Mouse (Mus musculus): ENCODE measurements around the gene Aldh4a1.

Aldh4a1 gene

DNA sequence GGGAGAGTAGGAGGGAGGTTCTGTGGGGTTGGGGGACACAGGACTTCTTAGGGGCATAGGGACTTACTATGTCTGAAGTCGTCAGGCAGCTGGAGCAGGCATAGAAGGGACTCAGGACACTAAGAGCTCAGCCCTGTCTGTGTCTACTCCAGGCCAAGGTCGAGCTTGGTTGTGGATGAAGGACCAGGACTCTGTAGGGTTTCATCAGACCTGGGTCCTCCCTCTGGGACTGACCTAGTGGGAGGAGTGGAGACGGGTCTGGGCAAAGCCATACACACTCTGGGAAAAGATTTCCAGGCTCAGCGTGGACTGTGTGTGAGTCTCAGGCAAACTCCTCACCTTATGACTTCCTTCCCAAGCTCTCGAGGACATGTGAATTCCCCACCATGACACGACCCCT, 2.9 kb upstream of the Aldh4a1 start:
- no peak for DNase-seq (ENCODE audit: low read depth, low spot score)

DNA sequence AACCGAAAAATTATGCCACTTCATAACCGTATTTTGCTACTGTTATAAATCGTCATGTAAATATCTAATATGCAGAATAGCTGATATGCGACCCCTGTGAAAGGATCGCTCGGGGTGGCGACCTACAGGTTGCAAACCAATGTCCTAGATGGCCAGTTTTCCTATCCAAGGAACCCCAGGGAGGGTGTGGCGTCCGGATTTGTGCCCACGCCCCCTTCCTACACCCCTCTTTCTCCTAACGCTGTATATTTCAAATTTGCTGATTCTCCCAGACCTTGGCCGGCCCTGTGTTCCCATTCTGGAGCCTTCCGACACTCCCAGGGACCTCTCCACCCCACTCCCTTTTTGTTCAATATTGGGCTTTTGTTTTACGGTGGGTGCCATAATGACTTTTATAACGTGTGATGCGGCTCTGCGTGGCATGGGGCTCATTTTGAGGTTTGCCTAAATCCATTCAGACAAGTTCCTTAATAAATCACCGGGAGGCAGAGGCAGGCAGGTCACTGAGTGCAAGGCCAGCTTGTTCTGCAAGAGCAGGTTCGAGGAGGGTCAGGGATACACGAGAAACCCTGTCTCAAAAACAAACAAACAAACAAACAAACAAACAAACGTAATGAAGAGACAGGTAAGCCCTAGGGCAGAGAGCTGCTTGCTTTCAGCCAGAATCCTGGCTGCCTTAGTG, 909 bp downstream of the Aldh4a1 start:
- no peak for DNase-seq (ENCODE audit: low read depth, low spot score)

DNA sequence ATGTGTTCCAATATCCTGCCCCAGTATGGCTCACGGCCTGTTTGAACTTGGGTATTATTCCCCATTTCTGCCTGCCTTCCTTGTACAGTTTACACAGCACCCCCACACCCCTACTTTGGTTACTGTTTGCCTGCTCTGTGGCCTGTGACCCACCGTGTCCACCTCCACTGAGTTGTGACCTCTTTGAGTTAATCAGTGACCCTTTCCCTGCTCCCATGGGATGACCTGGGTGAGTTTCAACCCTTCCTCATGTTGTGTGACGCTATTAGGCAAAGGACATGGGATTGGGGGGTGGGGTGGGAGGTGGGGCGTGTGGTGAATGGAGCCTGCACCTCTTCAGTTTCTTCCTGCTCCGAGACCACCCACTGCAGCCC, 1.4 kb downstream of the Aldh4a1 start:
- no peak for DNase-seq (ENCODE audit: low read depth, low spot score)

DNA sequence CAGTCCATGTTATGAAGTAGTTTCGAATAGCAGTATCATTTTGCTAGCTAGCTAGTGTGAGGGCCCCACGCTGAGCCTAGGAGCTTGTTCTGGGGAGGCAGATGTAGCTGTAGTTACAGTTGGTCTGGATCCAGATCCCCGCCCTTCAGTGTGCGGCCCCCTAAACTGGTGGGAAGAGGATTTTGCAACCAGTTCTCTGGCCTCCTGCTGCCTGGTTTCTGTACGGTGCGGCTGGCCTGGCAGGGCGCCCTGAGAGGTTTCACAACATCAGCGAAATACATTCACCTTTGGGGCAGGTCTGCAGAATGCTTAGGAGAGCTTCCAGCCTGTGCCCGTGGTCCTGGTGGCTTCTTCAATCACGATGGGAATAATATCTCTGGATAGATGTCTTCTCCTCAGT, 2.0 kb downstream of the Aldh4a1 start:
- no peak for DNase-seq (ENCODE audit: low read depth, low spot score)

DNA sequence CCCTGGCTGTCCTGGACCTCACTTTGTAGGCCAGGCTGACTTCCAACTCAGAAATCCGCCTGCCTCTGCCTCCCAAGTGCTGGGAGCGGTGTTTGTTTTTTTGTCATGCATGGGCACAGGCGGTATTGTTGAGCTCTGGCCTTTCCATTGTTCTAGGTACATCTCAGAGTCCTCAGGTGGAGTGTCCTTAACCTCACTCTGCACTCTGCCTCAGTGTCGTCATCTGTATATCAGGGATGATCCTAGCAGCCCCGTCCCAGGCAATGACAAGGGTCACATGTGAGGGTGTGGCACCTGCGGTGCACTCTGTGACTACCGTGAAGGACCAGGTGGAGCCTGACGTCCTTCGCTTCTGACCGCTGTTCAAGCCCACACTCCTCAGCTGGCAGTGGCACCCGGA, 4.7 kb downstream of the Aldh4a1 start:
- peak; percentile 69 for DNase-seq (ENCODE audit: low read depth, low spot score)

DNA sequence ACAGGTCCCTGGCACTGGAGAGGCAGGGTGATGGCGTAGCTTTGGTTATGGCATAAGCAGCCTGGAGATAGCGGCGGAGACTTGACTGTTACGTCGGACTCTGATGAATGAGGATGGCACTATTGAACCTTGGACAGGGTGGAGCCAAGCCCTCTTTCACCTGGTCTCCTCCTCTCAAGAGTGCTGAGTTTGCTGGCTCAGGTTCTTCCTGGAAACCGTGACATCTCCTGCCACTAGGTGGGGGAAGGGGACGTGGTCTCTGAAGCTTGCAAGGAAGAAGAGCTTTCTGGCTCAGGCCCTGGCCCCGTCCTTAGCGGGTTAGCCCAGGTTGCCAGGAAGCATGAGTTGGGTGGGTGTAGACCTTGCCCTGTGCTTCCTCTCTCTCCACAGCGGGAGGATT, 7.5 kb downstream of the Aldh4a1 start:
- peak; percentile 74 for DNase-seq (ENCODE audit: low read depth, low spot score)

DNA sequence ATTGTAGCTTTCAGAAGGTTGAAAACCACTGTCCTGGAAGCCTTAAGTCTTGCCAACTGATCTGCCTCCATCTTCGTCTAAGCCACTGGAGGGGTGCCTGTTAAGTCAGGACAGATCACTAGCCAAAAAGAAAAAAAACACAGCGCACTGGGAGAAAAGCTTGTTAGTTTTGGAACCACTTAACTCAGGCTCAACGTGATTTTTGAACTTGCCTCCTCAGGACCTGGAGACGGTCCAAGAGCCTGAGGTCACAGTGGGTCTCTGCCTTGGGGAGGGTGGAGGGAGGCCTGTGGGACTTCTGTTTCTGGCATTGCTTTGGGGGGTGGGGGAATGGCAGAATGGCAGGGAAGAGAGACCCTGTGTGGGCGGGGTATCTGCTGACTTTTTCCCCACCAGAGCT, 8.5 kb downstream of the Aldh4a1 start:
- no peak for DNase-seq (ENCODE audit: low read depth, low spot score)

DNA sequence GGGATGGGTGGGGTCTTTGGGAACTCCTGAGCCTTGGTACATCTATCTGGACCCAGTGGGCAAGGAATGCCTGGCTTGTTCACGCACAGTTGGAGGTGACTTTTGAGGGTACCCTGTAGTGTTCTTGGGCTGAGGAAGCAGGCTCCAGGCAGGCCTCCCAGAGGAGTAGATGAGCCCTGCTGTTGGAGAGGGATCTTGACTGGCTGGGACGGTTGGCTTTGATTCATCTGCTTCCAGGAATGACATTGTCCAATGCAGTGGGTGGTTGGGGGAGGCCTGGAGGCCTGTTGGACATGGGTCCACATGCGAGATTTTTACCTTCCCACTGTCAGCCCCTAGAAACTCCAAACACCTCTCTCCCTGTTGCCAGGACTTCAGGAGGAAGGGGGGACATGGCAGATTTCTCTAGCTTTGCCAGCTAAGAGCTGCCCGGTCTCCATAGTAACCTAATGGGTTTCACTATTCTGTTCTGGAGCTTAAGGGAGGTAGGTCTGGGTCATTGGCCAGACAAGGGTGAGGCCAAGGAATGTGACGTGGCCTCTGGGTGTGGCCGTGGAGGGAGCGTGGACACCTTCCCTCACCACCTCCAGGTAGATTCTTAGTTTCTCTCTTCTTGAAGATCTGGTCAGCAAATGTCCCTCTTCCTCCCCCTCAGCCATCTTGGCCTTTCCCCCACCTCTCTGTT, 9.0 kb downstream of the Aldh4a1 start:
- no peak for DNase-seq (ENCODE audit: low read depth, low spot score)

DNA sequence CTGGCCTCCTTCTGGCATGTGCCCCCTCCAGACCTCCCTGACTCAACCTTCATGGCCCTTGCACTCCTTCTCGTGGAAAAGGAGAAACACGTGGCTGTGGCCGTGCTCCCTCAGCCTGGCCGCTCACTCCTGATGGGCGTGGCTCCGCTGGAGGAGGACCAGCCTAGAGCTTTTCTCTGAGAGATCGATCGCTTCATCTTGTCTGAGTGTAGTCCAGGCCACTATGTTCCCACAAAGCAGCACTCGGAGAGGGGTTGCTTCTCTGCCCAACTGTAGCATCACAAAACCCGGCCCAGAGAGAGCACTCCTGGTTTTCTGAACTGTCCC, 9.6 kb downstream of the Aldh4a1 start:
- no peak for DNase-seq (ENCODE audit: low read depth, low spot score)

DNA sequence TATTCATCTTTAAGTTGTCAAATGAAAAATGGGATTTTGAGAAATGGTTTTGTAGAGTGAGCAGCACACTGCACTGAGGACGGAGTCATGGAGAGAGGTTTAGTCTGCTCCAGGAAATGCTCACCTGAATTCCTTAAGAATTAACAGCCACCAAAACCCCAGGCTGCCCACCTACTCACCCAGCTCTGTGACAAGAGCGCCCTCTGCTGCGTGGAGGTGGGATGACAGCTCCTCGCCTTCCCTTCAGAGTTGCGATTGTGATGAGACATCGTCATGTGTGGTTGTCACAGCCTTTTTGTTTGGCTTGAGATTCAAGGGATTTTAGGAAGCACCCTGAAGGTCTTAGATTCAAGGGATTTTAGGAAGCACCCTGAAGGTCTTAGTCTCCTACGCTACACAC, 13.7 kb downstream of the Aldh4a1 start:
- peak; percentile 79 for DNase-seq (ENCODE audit: low read depth, low spot score)

DNA sequence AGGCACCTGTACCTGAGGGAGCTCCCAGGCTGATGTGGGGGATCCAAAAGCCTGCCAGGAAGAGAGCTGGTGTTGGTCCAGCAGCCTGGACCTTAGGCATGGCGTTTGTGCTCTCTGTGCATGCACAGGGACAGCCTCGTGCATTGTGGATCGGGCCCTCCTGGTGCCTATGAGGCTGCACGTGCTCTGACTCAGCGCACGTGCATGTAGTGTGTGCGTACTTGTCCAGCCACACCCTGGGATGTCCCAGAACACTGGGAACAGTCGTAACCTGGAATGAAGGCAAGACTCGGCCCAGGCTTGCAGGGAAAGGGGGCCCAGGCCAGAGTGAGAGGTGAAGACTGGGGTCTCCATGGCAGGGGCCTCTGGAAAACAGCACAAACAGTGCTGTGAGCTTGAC, 15.2 kb downstream of the Aldh4a1 start:
- no peak for DNase-seq (ENCODE audit: low read depth, low spot score)

DNA sequence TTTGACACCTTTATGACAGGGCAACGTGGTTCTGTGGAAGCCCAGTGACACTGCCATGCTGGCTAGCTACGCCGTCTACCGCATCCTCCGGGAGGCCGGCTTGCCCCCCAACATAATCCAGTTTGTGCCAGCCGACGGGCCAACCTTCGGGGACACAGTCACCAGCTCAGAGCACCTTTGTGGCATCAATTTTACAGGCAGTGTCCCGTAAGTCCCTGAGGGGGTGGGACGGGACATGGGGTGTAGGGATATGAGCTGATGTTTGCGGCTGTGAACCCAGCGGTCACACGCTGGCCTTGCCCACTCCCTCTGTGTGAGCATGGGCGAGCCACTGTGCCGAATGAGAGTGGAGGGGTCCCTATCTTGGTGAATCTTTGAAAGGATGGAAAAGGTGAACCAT, 15.7 kb downstream of the Aldh4a1 start:
- DNase-seq (ENCODE audit: low read depth, low spot score) = no peak

DNA sequence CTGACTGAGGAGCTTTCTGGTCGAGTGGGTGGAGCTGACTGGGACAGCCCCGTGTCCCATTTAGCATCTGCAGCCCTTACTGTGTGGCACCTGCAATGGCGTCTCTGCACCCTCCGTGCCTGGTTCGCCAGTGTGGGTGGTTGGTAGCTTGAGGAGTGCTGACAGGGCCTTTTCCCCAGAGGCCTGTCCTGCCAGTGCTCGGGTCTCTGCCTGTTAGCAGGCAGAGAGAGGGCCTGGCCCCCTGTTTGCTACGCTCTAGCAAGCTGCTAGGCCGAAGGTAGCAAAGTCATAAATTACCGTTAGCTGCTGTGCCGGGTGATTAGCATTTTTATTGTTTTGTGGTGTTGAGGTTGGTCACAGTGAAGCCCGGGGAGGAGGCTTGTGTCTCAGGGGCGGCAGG, 17.1 kb downstream of the Aldh4a1 start:
- DNase-seq (ENCODE audit: low read depth, low spot score) = peak; percentile 39

DNA sequence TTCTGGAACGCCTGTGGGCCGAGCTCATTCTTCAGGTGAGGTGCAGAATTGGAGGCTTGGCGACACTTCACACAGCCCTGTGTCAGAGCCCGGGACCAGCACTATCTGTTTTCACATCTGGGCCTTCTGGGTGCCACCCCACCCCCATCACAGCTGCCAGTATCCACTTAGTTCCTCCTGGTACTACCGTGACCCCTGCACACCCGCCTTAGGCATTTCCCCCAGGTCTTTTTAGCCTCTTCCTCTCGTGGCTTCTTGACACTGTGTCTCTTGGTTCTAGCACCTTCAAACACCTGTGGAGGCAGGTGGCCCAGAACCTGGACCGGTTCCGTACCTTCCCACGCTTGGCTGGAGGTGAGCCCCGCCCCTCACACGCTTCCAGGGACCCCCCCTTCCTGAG, 17.7 kb downstream of the Aldh4a1 start:
- DNase-seq (ENCODE audit: low read depth, low spot score) = no peak

DNA sequence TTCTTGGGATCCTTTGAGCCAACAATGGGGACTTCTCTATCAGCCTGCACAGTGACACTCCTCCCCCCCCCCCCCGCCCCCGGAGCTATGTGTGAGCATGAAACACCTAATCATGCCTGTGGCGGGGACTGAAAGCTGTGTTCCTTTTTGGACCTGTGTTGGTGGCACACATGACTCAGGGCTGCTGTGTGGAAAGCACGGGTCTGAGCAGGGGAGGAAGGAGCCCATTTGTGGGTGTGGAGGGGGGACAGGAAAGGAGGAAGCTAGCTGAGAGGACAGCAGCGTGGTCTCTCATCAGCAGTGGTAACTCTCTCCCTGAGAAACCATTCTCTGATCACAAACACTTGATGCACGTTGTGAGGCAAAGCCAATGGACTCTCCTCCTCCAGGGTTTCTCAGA, 18.1 kb downstream of the Aldh4a1 start:
- no peak for DNase-seq (ENCODE audit: low read depth, low spot score)

DNA sequence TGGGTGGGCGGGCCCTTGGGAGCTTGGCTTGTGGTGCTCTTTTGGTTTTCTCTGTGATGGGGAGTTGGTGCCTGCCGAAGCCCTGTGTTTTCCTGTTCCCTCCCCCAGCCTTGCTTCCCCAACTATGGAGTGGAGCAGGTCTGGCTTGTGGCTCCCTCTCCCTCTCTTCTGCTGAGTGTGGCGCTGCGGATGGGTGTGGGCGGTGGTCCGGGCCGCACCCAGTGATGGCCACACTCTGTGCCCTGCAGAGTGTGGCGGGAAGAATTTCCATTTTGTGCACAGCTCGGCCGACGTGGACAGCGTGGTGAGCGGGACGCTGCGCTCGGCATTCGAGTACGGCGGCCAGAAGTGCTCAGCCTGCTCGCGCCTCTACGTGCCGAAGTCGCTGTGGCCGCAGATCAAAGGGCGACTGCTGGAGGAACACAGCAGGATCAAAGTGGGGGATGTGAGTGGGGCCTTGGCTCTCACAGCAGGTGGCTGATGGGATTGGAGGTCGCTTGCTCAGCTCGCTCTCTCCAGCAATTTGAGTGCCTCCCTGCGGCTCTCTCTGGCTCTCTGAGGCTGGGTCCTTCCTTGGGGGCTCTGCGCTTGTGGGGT, 19.3 kb downstream of the Aldh4a1 start:
- DNase-seq (ENCODE audit: low read depth, low spot score) = peak; percentile 97

DNA sequence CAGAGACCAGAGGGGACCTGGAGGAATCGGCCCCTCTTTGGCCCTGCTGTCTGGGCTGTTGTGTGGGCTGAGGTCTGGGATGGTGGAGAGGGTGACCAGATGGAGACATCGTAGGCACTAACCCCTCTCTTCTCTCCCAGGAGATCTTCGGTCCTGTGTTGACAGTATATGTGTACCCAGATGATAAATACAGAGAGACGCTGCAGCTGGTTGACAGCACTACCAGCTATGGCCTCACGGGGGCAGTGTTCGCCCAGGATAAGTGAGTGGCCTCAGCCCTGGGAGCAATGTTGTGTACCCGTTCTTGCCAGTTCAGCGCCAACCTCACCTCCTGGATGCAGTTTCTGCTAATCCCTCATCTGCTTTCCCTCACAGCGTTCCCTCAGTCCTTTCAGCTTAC, 21.3 kb downstream of the Aldh4a1 start:
- DNase-seq (ENCODE audit: low read depth, low spot score) = peak; percentile 85

DNA sequence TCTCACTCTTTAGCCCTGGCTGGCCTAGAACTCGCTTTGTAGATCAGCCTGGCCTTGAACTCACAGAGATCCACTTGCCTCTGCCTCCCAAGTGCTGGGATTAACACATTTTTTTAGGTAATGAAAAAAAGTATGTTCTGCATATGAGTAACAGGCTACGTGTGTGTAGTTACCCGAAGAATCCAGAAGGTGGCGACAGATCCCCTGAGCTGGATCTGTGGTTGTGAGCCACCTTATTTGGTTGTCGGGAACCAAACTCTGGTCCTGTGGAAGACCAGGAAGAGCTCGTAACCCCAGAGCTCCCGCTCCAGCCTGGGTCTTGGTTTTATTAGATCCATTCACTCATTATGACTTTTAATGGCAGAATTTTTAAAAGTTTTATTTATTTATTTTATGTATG, 24.2 kb downstream of the Aldh4a1 start:
- peak; percentile 81 for DNase-seq (ENCODE audit: low read depth, low spot score)

DNA sequence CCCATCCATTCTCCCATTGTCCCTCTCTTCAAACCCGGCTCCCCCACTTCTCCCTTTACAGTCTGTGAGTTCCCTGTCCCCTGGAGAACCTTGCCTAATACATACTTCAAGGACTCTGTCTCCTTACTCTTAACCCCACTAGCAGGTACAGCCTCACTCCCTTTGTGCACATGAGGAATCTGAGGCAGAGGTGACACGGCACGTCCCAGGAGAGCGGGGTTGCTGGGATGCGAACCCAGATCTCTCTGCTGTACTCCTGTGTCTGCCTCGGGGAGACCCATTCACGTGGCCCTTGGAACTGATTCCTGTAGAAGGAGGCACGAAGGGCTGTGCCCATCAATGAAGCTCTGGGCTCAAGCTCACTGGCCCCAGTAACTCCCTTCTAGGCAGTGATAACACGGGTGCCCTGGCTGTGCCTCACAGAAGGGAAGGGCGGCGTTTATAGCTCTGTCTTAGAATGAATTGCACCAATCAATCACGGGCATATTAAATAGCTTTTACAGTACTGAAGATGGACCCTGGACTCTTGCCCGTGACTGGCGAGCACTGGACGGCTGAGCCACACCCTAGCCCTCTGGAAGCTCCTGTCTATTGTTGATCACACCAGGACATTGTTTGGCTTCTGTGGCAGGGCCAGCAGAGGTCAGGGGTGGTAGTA, 27.5 kb downstream of the Aldh4a1 start:
- no peak for DNase-seq (ENCODE audit: low read depth, low spot score)

DNA sequence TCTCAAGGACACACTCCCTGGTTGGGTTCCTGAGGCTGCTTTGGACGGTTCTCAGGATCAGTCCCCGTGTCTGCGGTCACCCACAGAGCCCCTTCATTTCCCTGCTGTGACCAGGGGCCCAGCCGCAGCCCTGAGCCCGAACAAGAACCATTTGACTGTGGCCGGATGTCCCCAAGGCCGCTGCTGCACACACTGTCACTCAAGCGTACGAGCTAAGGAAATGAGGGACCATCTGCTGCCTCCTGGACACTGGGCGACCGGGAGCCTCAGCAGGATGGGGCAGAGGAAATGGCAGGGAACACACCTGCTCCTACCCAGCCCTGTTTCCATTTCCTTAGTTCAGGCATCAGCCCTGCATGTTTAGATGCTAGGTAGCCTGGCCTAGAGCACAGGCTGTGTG, 28.2 kb downstream of the Aldh4a1 start:
- DNase-seq (ENCODE audit: low read depth, low spot score) = no peak

DNA sequence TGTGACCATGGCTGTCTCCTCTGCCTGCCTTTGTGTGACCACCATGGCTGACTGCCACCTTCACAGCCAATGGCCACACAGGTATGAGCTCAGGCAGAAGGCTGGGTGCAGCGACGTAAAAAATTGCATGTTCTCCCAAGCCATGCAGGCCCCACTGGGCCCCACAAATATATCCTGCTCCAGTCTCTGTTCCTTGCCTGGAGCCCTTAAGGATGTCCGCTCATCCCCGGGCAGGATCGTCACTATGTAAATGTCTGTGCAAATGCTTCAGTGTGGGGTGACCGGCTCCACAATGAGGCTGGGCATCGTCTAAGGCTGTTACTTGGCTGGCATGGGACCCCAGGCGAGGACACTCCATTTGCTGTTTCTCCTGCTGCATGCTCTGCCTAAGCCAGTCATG, 30.6 kb downstream of the Aldh4a1 start, which contains the start of gene Tas1r2:
Gene Tas1r2, plus strand, starts transcription at position 301 of the 400 bp plus-strand sequence.
- no peak for DNase-seq (ENCODE audit: low read depth, low spot score)

DNA sequence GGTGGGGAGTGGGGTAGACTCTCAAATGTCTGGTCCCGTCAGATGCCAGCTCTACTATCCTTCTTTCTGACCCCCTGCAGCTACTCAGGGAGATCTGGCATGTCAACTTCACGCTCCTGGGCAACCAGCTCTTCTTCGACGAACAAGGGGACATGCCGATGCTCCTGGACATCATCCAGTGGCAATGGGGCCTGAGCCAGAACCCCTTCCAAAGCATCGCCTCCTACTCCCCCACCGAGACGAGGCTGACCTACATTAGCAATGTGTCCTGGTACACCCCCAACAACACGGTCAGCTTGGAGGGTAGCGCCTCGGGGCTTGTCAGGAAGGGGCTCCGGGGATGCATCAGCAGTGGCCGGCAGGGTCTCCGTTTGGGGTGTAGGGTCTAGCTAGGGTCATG, 39.2 kb downstream of the Aldh4a1 start:
- no peak for DNase-seq (ENCODE audit: low read depth, low spot score)

DNA sequence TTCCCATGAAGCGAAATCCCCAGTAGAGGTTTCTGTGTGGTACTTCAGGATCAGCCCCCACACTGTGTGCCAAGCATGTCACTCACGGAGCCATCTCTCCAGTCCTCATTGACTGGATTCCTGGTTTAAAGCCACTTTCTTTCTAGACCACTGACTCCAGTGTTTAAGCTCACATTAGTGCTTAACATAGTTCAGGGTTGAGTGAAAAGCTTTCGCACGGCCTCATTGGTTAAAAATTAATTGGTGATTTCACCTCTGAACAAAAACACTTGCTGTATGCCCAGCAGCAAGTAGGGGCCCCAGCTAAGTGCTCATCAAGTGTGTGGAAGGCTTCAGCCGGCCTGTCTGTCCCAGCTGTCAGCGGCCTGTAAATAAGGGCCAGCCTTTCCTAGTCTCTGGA, 45.0 kb downstream of the Aldh4a1 start:
- no peak for DNase-seq (ENCODE audit: low read depth, low spot score)

All from ZHBTc4 (cell line).